Mouse (Mus musculus): ENCODE measurements around the gene P3h1. TPM values are rescaled to one million over a fixed set of nuclear protein-coding genes. Genes with fewer than 3 reads are reported as not detected.
"Not testable (repeated sequence)": the region's sequence is repeated elsewhere in the genome, so short reads cannot be mapped to it uniquely, and the experiment has no call there.

The P3h1 gene
- polyA plus RNA-seq, 1 experiment = 42.4 TPM

DNA sequence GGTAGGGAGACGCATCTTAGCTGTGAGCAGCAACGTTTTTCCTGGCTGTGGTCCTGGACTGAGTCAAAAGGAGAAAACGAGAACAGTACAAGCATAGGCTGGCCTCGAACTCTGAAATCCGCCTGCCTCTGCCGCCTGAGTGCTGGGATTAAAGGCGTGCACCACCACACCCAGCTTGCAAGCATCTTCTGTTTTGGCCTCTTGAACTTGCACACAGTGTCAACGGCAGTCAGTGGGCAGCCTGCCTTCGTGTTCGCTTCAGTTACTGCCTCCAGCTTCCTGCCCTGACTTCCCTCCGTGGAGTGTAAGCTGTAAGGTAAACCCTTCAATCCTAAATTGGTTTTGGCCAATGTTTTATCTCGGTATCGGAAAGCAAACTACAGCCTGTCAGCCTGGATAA, 33.9 kb downstream of the P3h1 start:
- Histone ChIP-seq H3K36me3 (ENCODE audit: control insufficient read depth, insufficient read depth) (peaks cover 9% of the 10 kb centered on the region), H3K4me2 (ENCODE audit: low read depth) (no peak overlapping the region), H3K79me2 (ENCODE audit: control insufficient read depth, insufficient read depth) (no peaks in the 10 kb centered on the region)

DNA sequence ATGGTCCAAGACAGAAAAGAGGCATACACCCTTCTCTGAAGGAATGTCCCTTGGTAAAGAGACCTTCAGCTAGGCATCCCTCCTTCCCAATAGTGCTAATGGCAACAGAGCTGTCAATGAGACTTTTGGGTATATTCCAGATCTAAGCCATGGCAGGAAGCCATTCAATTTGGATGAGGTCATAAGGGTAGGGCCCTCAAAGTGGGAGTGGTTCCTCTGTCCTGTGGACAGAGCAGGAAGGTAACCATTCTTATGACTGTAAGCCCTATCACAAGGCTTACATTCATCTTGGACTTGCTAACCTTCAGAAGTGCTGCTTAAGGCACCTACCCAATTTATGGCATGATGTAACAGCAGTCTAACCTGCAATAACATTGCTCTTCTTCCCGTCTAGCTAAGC, 41.9 kb downstream of the P3h1 start:
- H3ac ChIP-seq (ENCODE audit: control insufficient read depth, insufficient read length) = no peak overlapping the region
- no peaks in the 10 kb centered on the region for H3K79me2 ChIP-seq (ENCODE audit: control insufficient read depth, insufficient read depth)
- H3K36me3 ChIP-seq (ENCODE audit: control insufficient read depth, insufficient read depth) = peaks cover 40% of the 10 kb centered on the region
- H3K4me3 ChIP-seq = no peak overlapping the region
- no peaks in the 10 kb centered on the region for H3K27me3 ChIP-seq (ENCODE audit: control insufficient read depth, insufficient read depth, insufficient read length)
- TF ChIP-seq TCF3 (IDR thresholded peaks at IDR 0.05; ENCODE audit: insufficient read length, low read depth) = no peak
- TF ChIP-seq MYOG (IDR thresholded peaks at IDR 0.05; ENCODE audit: control insufficient read depth in 1 of 3, insufficient read depth in 1 of 3, insufficient read length in 2 of 3, low read depth in 2 of 3) = no peak
- TF ChIP-seq CEBPB (IDR thresholded peaks at IDR 0.05; ENCODE audit: insufficient read depth, poor library complexity, severe bottlenecking) = no peak
- no peak for TF ChIP-seq MYOD1 (IDR thresholded peaks at IDR 0.05; ENCODE audit: control insufficient read depth in 1 of 3, insufficient read length in 2 of 3, low read depth in 2 of 3)
- no peak for TF ChIP-seq REST (IDR thresholded peaks at IDR 0.05; ENCODE audit: insufficient read depth, insufficient read length)
- no peak for TF ChIP-seq MAX (IDR thresholded peaks at IDR 0.05; ENCODE audit: low read depth)
- no peak for TF ChIP-seq POLR2AphosphoS2 (IDR thresholded peaks at IDR 0.05; ENCODE audit: insufficient read length, low read depth)
- TF ChIP-seq USF1 (IDR thresholded peaks at IDR 0.05; ENCODE audit: low read depth) = no peak
- TF ChIP-seq TCF12 (IDR thresholded peaks at IDR 0.05; ENCODE audit: insufficient read depth, poor library complexity, severe bottlenecking) = no peak
- no peak for TF ChIP-seq POLR2A (IDR thresholded peaks at IDR 0.05; ENCODE audit: insufficient read length, low read depth)
- no peak for TF ChIP-seq E2F4 (IDR thresholded peaks at IDR 0.05; ENCODE audit: insufficient read depth)
- TF ChIP-seq SRF (IDR thresholded peaks at IDR 0.05; ENCODE audit: control insufficient read depth, insufficient read length, low read depth) = no peak
- no peak overlapping the region for H3K4me2 ChIP-seq (ENCODE audit: low read depth)

More for the DNA sequence above, 33.9 kb downstream of the P3h1 start:
- H3K4me3 ChIP-seq = no peak overlapping the region
- TF ChIP-seq MYOG (IDR thresholded peaks at IDR 0.05; ENCODE audit: control insufficient read depth in 1 of 3, insufficient read depth in 1 of 3, insufficient read length in 2 of 3, low read depth in 2 of 3) = no peak
- TF ChIP-seq POLR2AphosphoS2 (IDR thresholded peaks at IDR 0.05; ENCODE audit: insufficient read length, low read depth) = no peak
- no peak for TF ChIP-seq SRF (IDR thresholded peaks at IDR 0.05; ENCODE audit: control insufficient read depth, insufficient read length, low read depth)
- TF ChIP-seq MAX (IDR thresholded peaks at IDR 0.05; ENCODE audit: low read depth) = no peak
- no peak for TF ChIP-seq TCF3 (IDR thresholded peaks at IDR 0.05; ENCODE audit: insufficient read length, low read depth)
- no peak for TF ChIP-seq CEBPB (IDR thresholded peaks at IDR 0.05; ENCODE audit: insufficient read depth, poor library complexity, severe bottlenecking)
- no peaks in the 10 kb centered on the region for H3K27me3 ChIP-seq (ENCODE audit: control insufficient read depth, insufficient read depth, insufficient read length)
- no peak overlapping the region for H3ac ChIP-seq (ENCODE audit: control insufficient read depth, insufficient read length)

GRCm38 (mm10) chr4:119275226-119275625, 42.5 kb downstream of the P3h1 start:
- Histone ChIP-seq H3K79me2 (ENCODE audit: control insufficient read depth, insufficient read depth) (no peaks in the 10 kb centered on the region), H3ac (ENCODE audit: control insufficient read depth, insufficient read length) (no peak overlapping the region), H3K36me3 (ENCODE audit: control insufficient read depth, insufficient read depth) (peaks cover 46% of the 10 kb centered on the region), H3K27me3 (ENCODE audit: control insufficient read depth, insufficient read depth, insufficient read length) (no peaks in the 10 kb centered on the region), H3K4me2 (ENCODE audit: low read depth) (no peak overlapping the region), H3K4me3 (no peak overlapping the region)
- TF ChIP-seq CEBPB (IDR thresholded peaks at IDR 0.05; ENCODE audit: insufficient read depth, poor library complexity, severe bottlenecking) (no peak), MYOD1 (IDR thresholded peaks at IDR 0.05; ENCODE audit: control insufficient read depth in 1 of 3, insufficient read length in 2 of 3, low read depth in 2 of 3) (no peak), USF1 (IDR thresholded peaks at IDR 0.05; ENCODE audit: low read depth) (no peak), TCF3 (IDR thresholded peaks at IDR 0.05; ENCODE audit: insufficient read length, low read depth) (no peak), TCF12 (IDR thresholded peaks at IDR 0.05; ENCODE audit: insufficient read depth, poor library complexity, severe bottlenecking) (no peak), MYOG (IDR thresholded peaks at IDR 0.05; ENCODE audit: control insufficient read depth in 1 of 3, insufficient read depth in 1 of 3, insufficient read length in 2 of 3, low read depth in 2 of 3) (no peak), E2F4 (IDR thresholded peaks at IDR 0.05; ENCODE audit: insufficient read depth) (no peak), POLR2AphosphoS2 (IDR thresholded peaks at IDR 0.05; ENCODE audit: insufficient read length, low read depth) (no peak)

DNA sequence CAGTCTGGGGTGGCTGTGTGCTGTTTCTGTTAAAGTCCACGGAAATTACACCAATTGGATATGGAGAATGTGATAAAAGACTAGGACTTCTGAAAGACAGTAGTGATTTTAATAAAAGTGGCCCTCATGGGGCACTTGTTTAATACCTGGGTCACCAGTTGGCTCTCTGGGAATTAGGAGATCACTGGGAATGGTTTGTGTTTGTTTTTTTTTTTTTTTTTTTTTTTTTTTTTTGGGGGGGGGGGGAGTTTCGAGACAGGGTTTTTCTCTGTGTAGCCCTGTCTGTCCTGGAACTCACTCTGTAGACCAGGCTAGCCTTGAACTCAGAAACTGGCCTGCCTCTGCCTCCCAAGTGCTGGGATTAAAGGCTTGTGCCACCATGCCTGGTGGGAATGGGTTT, 43.0 kb downstream of the P3h1 start:
- TF ChIP-seq USF1 (IDR thresholded peaks at IDR 0.05; ENCODE audit: low read depth) (no peak), TCF12 (IDR thresholded peaks at IDR 0.05; ENCODE audit: insufficient read depth, poor library complexity, severe bottlenecking) (no peak), TCF3 (IDR thresholded peaks at IDR 0.05; ENCODE audit: insufficient read length, low read depth) (no peak), CEBPB (IDR thresholded peaks at IDR 0.05; ENCODE audit: insufficient read depth, poor library complexity, severe bottlenecking) (no peak), REST (IDR thresholded peaks at IDR 0.05; ENCODE audit: insufficient read depth, insufficient read length) (no peak), MYOD1 (IDR thresholded peaks at IDR 0.05; ENCODE audit: control insufficient read depth in 1 of 3, insufficient read length in 2 of 3, low read depth in 2 of 3) (no peak), SRF (IDR thresholded peaks at IDR 0.05; ENCODE audit: control insufficient read depth, insufficient read length, low read depth) (no peak), E2F4 (IDR thresholded peaks at IDR 0.05; ENCODE audit: insufficient read depth) (no peak)
- Histone ChIP-seq H3ac (ENCODE audit: control insufficient read depth, insufficient read length) (no peak overlapping the region), H3K4me3 (no peak overlapping the region), H3K36me3 (ENCODE audit: control insufficient read depth, insufficient read depth) (peaks cover 45% of the 10 kb centered on the region), H3K79me2 (ENCODE audit: control insufficient read depth, insufficient read depth) (no peaks in the 10 kb centered on the region), H3K4me2 (ENCODE audit: low read depth) (no peak overlapping the region), H3K27me3 (ENCODE audit: control insufficient read depth, insufficient read depth, insufficient read length) (no peaks in the 10 kb centered on the region)

- H3K36me3 ChIP-seq (ENCODE audit: control insufficient read depth, insufficient read depth) = peaks cover 64% of the 10 kb centered on the region
Measured at GRCm38 (mm10) chr4:119278784-119279183, 46.1 kb downstream of the P3h1 start.

More at GRCm38 (mm10) chr4:119278784-119279183, 46.1 kb downstream of the P3h1 start:
- not testable (repeated sequence) for H3ac ChIP-seq (ENCODE audit: control insufficient read depth, insufficient read length); H3K27me3 ChIP-seq (ENCODE audit: control insufficient read depth, insufficient read depth, insufficient read length); H3K79me2 ChIP-seq (ENCODE audit: control insufficient read depth, insufficient read depth); H3K4me2 ChIP-seq (ENCODE audit: low read depth); H3K4me3 ChIP-seq

All from myocyte (in vitro differentiated cells).